Mouse (Mus musculus) lung, postnatal 0 days (tissue): ENCODE measurements around the gene Pik3r3.

ENCODE experiments used
- CTCF ChIP-seq: IDR thresholded peaks from 2 replicates; pipeline ENCODE4 v1.5.1; 2016; ENCODE audit warnings: antibody characterized with exemption, mild to moderate bottlenecking
- EP300 ChIP-seq: IDR thresholded peaks from 2 replicates; pipeline ENCODE4 v1.6.1; 2016; ENCODE audit warnings: antibody characterized with exemption, mild to moderate bottlenecking, control low read depth

DNA sequence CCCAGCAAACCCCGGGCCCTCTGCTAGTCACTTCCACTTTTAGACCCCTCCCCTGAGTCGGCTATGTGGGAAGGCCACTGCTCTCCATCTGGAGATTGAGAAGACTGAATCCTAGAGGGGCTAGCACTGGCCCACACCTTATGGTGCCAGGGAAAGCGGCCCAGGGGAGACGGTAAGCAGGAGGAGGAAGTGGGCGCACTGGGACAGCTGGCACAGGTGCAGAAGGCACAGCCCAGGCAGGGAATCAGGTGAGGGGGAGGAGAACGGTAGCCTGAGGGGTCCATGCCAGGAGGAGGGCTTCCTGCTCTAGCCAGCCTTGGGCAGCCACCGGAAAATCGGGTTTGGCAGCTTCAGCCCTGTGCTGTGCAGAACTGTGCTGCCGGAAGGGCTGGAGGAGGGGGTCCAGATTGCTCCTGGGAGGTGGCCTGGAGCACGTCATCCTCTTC lies 44.9 kb upstream of the Pik3r3 start:
- TF ChIP-seq CTCF (no peak), EP300 (no peak)
